ENCODE assay signal across 15 mouse cellular contexts in the genomic region with DNA sequence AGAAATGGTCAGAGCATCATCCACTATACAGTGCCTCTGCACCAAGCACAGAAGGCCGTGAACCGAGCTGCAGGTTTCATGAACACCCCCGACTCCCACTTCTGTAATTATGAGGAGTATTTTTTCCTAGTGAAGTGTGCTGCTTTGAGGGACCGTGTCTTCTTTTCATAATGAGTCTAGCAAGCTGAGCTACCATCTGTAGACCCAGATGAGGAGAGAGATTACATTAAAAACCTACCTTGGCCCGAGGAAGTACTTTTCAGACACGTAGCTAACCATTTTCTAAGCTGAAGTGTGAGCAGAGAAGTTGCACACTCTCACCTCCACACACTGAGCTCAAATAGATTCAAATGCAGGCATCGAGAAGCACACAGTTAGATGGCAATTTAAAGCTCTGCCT. TPM values are rescaled to one million over a fixed set of nuclear protein-coding genes. Genes with fewer than 3 reads are reported as not detected.
DNase-seq lines count a peak whose midpoint lies in the region; ATAC-seq and TF ChIP-seq lines count a peak whose summit lies in the region.
"Had no signal": no experiment of that assay in that cellular context is flagged by ENCODE, and none has a peak within 500 bp of the region (broad histone marks: within the 10 kb centered on the region; RNA-seq: fewer than 3 reads in every experiment).

No protein-coding gene starts in this region.

- TF ChIP-seq CTCF in layer of hippocampus, adult 2 months (conservative IDR thresholded peaks at IDR 0.05) = no peak

- H3K27me3 ChIP-seq in midbrain, embryonic 10.5 days (ENCODE audit: low read depth, poor library complexity, severe bottlenecking) = no peaks in the 10 kb centered on the region
- H3K27me3 ChIP-seq in midbrain, embryonic 11.5 days (ENCODE audit: control insufficient read depth, insufficient read depth, low read length) = no peaks in the 10 kb centered on the region
- no peaks in the 10 kb centered on the region for H3K27me3 ChIP-seq in stomach, embryonic 15.5 days (replicated peaks)
- H3K27me3 ChIP-seq: CH12.LX; midbrain, embryonic 12.5 days had no signal

- DNase-seq in frontal cortex, postnatal 25 days (ENCODE audit: low spot score in 2 of 2) = no peak
- DNase-seq in layer of hippocampus, adult 2 months (ENCODE audit: low spot score in 2 of 2) = no peak
- no peak for DNase-seq in layer of hippocampus, postnatal 36 days
- DNase-seq in midbrain, embryonic 10.5 days (ENCODE audit: low spot score) = no peak
- DNase-seq in midbrain, embryonic 11.5 days (ENCODE audit: low spot score, missing footprints) = no peak
- no peak for DNase-seq in thymus, adult 18-20 months
- DNase-seq: adrenal gland, postnatal 10 days; cerebellum, adult 9-11 months; forebrain, postnatal 0 days; thymus, postnatal 14 days had no signal

- H3K4me2 ChIP-seq in midbrain, embryonic 11.5 days = no peak overlapping the region
- no peak overlapping the region for H3K4me2 ChIP-seq in stomach, embryonic 15.5 days
- H3K4me2 ChIP-seq: midbrain, embryonic 12.5 days had no signal

- 0 out of 2 replicates have a peak, but pooled peaks cover 4% of the 10 kb centered on the region for H3K9me3 ChIP-seq in midbrain, embryonic 10.5 days (replicated peaks)
- H3K9me3 ChIP-seq in midbrain, embryonic 11.5 days (ENCODE audit: control insufficient read depth, low read length) = no peaks in the 10 kb centered on the region
- no peaks in the 10 kb centered on the region for H3K9me3 ChIP-seq in stomach, embryonic 15.5 days
- H3K9me3 ChIP-seq: midbrain, embryonic 12.5 days had no signal

- H3K27ac ChIP-seq in layer of hippocampus, adult 2 months = peak overlapping the region; percentile 49; the same call in 1 of the 2 replicates
- 0 out of 2 replicates have a peak overlapping the region, but pooled peaks have one; percentile 59 for H3K27ac ChIP-seq in midbrain, embryonic 10.5 days (replicated peaks)
- H3K27ac ChIP-seq in midbrain, embryonic 11.5 days (ENCODE audit: low read depth, low read length) = no peak overlapping the region
- H3K27ac ChIP-seq in stomach, embryonic 15.5 days = peak overlapping the region; percentile 17; the same call in 1 of the 2 replicates
- H3K27ac ChIP-seq: midbrain, embryonic 12.5 days had no signal

- H3K36me3 ChIP-seq in midbrain, embryonic 10.5 days = no peaks in the 10 kb centered on the region
- no peaks in the 10 kb centered on the region for H3K36me3 ChIP-seq in midbrain, embryonic 11.5 days (ENCODE audit: control insufficient read depth, insufficient read depth, low read length)
- no peaks in the 10 kb centered on the region for H3K36me3 ChIP-seq in stomach, embryonic 15.5 days
- H3K36me3 ChIP-seq: midbrain, embryonic 12.5 days had no signal

- WGBS in midbrain, embryonic 10.5 days = 88% methylated on average over 7 of the region's 7 CpGs
- WGBS in midbrain, embryonic 11.5 days = 94% methylated on average over 7 of the region's 7 CpGs
- WGBS in stomach, embryonic 15.5 days = 78% methylated on average over 7 of the region's 7 CpGs

- no peak overlapping the region for H3K9ac ChIP-seq in midbrain, embryonic 11.5 days (ENCODE audit: low read length)
- H3K9ac ChIP-seq in stomach, embryonic 15.5 days = no peak overlapping the region
- H3K9ac ChIP-seq: forebrain, postnatal 0 days; midbrain, embryonic 12.5 days had no signal

- ATAC-seq in frontal cortex, adult (ENCODE audit: low TSS enrichment) = peak; percentile 48
- ATAC-seq in midbrain, embryonic 11.5 days (ENCODE audit: low FRiP score) = no peak
- no peak for ATAC-seq in stomach, embryonic 15.5 days (ENCODE audit: insufficient read depth, low FRiP score, low read depth)

- H3K4me1 ChIP-seq in midbrain, embryonic 10.5 days = peaks cover 32% of the 10 kb centered on the region
- H3K4me1 ChIP-seq in midbrain, embryonic 11.5 days (ENCODE audit: control insufficient read depth, insufficient read depth, low read length) = 0 out of 2 replicates have a peak, but pooled peaks cover 2% of the 10 kb centered on the region
- H3K4me1 ChIP-seq in stomach, embryonic 15.5 days = peaks cover 24% of the 10 kb centered on the region

- H3K4me3 ChIP-seq in layer of hippocampus, adult 2 months = no peak overlapping the region
- no peak overlapping the region for H3K4me3 ChIP-seq in midbrain, embryonic 10.5 days
- no peak overlapping the region for H3K4me3 ChIP-seq in midbrain, embryonic 11.5 days (ENCODE audit: low read depth, low read length)
- H3K4me3 ChIP-seq in stomach, embryonic 15.5 days (replicated peaks) = no peak overlapping the region
- H3K4me3 ChIP-seq: erythroblast, embryonic 14.5 days; midbrain, embryonic 12.5 days had no signal

RNA-seq across cellular contexts. Expression of a gene that starts 37.0 kb away (rescaled TPM):
- 10 to 100 TPM; 16.7 to 18.3 TPM for total RNA-seq in layer of hippocampus, adult 2 months (2021)
- 10 to 100 TPM; 18.1 to 19.1 TPM for total RNA-seq in layer of hippocampus, postnatal 36 days (2021)
- polyA plus RNA-seq in midbrain, embryonic 10.5 days (2016; fragmentation: Nextera tagmentation; extraction: Ambion mirVana) = 15.1 and 17.3 TPM in 2 replicates
- 13.0 and 13.1 TPM in 2 replicates for polyA plus RNA-seq in midbrain, embryonic 11.5 days (2014; fragmentation: Nextera tagmentation; extraction: Ambion mirVana)
- 44.7 and 58.3 TPM in 2 replicates for polyA plus RNA-seq in stomach, embryonic 15.5 days (2015; fragmentation: Nextera tagmentation; extraction: Ambion mirVana)
